Mouse (Mus musculus): Measurements from ENCODE around the gene Noxred1. TPM values are rescaled to one million over a fixed set of nuclear protein-coding genes. Genes with fewer than 3 reads are reported as not detected.

The Noxred1 gene
- polyA plus RNA-seq (2012; rRNA removed), result 2.6 and 3.1 TPM in 2 replicates

DNA sequence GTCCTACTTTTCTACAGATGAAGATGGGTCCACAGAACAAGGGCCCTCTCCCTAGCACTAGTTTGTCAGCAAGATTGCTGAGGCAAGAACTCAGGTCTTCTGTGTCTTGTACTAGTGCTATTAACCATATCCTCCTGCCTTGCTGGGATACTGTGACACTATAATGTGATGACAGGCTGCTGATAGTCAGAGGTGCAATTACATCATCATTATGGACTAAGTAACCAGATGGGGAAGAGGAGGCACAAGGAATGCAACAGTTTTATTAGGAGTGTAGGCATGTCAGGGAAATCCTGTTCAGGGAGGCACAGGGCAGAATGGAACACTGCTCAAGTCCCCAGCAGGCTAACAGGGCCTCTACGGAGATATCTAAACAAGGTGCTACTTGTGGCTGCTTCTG lies at the start of gene Noxred1:
TSS of gene Noxred1 (minus strand) at position 101 of the 400 bp plus-strand sequence.

DNA sequence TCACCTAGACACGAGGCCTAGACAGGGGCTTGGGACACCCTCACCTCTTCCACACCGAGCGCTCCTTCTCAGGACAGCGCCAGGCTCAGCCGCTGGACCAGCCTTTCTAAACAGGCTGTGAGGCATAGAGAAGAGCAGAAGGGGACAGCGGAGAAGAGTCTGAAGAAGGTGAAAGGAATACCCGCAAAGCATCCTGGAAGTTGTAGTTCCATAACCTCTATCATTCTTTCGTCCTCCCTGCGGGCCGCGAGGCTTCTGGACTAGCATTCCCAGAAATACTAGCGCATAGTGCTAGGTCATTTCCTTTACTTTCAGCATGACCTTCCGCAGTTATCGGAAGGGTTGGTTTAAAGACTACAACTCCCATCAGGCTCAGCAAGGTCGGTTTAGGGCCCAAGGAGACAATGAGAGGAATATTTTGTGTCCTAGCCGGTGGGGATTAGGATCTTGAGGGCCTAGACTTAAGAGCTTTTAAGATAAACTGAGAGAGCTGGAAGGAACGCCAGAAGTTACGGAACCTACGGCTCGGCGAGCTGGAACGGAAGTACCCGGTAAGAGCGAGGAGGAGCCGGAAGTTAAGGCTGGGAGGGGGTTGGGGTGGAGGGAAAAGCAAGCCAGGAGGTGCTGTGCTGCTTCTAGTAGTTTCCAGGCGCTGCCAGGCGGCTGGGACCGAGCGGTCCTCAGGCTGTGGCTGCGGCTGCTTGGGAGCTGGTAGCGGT lies 27.7 kb upstream of the Noxred1 start, which contains the start of the genes Vipas39 and Ahsa1:
TSS of gene Vipas39 (minus strand) at position 149 of the 719 bp plus-strand sequence.
TSS of gene Ahsa1 (plus strand) at position 372 of the 719 bp plus-strand sequence.

DNA sequence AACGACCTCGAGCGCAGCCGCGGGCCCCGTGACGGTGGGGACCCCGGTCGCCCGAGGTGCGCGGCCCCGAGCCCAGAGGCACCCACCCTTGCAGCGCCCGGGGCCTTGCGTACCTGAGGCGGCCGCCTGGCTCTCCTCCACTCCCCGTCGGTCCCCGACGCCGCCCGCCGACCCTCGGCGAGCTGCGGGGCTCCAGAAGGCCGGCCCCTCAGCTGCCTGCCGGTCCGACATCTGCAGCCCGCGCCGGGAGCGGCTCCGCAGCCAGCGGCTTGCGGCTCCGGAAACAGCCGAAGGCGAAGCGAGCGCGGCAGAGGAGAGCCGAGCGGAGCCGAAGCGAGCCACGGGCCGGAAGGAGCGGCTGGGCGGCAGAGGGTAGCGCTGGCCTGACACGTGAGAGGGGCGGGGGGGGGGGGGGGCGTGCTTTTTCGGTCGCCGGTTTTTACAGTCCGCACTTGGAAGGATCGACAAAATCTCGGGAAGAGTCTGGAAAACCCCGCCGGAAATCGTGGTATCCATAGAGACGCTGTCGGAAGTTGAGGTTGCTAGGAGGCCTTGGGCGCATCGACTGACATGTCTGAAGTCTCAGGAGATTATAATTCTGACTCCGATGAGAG lies 38.5 kb downstream of the Noxred1 start, which contains the start of gene Tmed8:
TSS of gene Tmed8 (minus strand) at position 482 of the 614 bp plus-strand sequence.

DNA sequence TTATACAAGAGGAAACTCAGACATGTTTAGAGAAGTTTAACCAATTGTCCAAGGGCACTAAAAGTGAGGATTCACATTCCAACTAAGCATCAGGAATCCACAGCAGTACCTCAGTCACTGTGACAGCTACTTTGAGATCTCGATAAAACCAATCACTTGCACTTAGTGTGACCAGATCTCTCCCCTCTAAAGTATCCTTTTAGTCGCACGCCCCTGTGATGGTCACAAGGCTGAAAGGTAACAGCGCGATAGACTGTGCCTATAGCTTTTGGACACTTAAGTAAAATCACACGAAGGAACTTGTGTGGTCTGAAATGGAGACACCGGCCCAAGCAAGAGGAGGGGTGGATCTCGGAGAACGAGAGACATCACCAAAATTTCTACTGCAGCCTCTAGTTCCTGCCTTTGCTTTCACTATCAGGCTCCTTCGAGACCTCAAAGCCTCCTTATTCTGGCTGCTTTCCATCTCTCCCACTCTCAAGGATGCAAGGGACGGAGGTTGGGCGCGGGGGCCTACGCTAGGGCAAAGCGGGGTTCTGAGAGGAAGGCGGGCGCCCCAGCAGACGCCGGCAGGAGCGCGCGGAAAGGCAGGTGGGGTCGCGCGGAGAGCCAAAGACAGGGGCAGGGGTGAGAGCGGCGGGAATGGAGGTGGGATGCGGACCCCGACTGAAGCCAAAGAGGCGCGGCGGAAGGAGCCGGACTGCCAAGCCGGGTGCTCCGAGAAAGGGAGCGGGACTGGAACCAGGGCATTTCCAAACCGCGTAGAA lies 39.1 kb downstream of the Noxred1 start, which contains the start of gene Samd15:
TSS of gene Samd15 (plus strand) at position 518 of the 767 bp plus-strand sequence.

Other genes with a start within 250 kb of the Noxred1 start
- 0.43 and 1.6 TPM in 2 replicates for gene Zdhhc22, start 248.3 kb downstream of the Noxred1 start, polyA plus RNA-seq (2012; rRNA removed)
- gene Tmem63c, start 217.4 kb downstream of the Noxred1 start, polyA plus RNA-seq (2012; rRNA removed), result 0.85 and 1.5 TPM in 2 replicates
- gene Ngb, start 136.2 kb downstream of the Noxred1 start, polyA plus RNA-seq (2012; rRNA removed), result 0.36 and 0.48 TPM in 2 replicates
- gene Gstz1, start 91.6 kb downstream of the Noxred1 start, polyA plus RNA-seq (2012; rRNA removed), result 47.9 and 60.7 TPM in 2 replicates
- 10.2 and 15.2 TPM in 2 replicates for gene Pomt2, start 90.8 kb downstream of the Noxred1 start, polyA plus RNA-seq (2012; rRNA removed)
- 0.48 and 0.79 TPM in 2 replicates for gene Samd15, start 39.0 kb downstream of the Noxred1 start, polyA plus RNA-seq (2012; rRNA removed)
- gene Tmed8, start 38.3 kb downstream of the Noxred1 start, polyA plus RNA-seq (2012; rRNA removed), result 5.9 and 8.2 TPM in 2 replicates
- 39.8 and 57.9 TPM in 2 replicates for gene Vipas39, start 27.5 kb upstream of the Noxred1 start, polyA plus RNA-seq (2012; rRNA removed)
- 212 and 268 TPM in 2 replicates for gene Ahsa1, start 27.7 kb upstream of the Noxred1 start, polyA plus RNA-seq (2012; rRNA removed)
- 0.80 and 2.1 TPM in 2 replicates for gene Ism2, start 61.0 kb upstream of the Noxred1 start, polyA plus RNA-seq (2012; rRNA removed)
- gene Sptlc2, start 149.6 kb upstream of the Noxred1 start, polyA plus RNA-seq (2012; rRNA removed), result 36.3 and 37.8 TPM in 2 replicates
- 74.2 and 107 TPM in 2 replicates for gene Slirp, start 205.2 kb upstream of the Noxred1 start, polyA plus RNA-seq (2012; rRNA removed)
- gene Alkbh1, start 205.3 kb upstream of the Noxred1 start, polyA plus RNA-seq (2012; rRNA removed), result 44.1 and 53.0 TPM in 2 replicates
- 67.5 and 104 TPM in 2 replicates for gene Snw1, start 233.5 kb upstream of the Noxred1 start, polyA plus RNA-seq (2012; rRNA removed)

Measured in central nervous system, embryonic 11.5 days (tissue).